Mouse (Mus musculus): ENCODE results near the gene Crkl. TPM values are rescaled to one million over a fixed set of nuclear protein-coding genes. Genes with fewer than 3 reads are reported as not detected.

The Crkl gene
- polyA plus RNA-seq (2017; shearing (Covaris generic)) = 10 to 100 TPM; 80.2 to 80.8 TPM

DNA sequence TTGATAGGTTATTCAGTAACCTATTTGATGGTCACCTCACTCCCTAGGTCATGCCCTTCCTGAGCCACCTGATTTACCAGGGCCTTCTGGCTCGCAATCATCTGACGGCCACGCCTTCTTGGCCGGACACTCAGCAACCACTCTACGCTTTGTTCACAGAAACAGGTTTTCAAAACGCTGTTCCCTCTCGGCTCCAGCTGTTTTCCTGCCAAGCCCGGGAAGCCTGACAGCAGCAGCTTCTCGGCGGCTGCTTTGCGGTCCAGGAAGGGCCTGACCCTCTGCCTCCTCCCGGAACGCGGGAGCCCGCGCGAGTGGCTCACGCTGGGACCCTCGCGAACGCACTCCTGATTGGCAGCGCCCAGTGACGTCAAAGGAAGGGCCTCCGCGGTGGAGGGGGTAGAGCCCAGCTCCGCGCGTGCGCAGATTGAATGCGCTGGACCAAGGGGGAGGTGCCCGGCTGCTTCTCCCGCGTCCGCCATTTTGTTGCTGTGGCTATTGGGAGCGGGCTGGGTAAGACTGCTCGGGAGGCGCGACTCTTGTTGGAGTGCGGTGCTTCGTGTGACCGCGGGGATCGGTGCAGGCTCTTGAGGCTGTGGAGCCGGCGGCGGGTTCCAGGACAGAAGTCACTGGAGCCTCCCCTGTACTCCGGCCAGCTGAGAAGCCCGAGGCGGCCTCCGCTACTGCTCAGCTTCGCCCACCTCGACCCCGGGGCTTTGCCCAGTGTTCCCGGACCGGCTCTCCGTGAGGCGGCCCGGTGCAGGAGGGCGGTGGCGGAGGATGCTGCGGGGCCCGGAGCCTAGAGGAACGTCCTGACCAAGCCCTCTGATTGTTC lies at the start of gene Crkl:
Gene Crkl, plus strand, starts transcription at position 447 of the 832 bp plus-strand sequence.

DNA sequence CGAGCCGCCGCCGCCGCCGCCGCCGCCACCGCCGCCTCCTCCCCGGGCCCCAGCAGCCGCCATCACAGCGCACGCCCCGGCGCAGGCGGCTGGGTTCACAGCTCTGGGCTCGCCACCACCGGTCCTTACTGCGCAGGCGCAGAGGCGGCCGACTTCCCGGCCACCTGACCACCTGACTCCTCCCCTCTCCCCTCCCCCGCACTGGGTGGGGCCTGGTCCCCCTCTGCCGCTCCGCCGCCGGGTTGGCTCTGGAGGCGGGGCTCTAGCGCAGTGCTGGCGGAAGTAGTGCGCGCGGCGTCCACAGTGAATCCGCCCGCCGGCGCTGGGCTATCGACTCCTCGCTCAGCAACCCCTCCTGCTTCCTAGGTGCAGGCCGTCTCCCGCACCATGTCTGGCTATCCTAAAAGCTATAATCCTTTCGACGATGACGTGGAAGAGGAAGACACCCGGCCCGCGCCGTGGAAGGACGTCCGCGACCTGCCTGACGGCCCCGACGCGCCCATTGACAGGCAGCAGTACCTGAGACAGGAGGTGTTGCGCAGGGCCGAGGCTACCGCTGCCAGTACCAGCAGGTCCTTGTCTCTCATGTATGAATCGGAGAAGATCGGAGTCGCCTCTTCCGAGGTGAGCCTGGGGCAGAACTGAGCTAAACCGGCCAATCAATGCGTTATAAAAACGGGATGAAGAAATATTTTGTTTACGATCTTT lies 45.9 kb upstream of the Crkl start, which contains the start of the genes Snap29 and Pi4ka:
Gene Snap29, plus strand, starts transcription at position 251 of the 708 bp plus-strand sequence.
Gene Pi4ka, minus strand, starts transcription at position 579 of the 708 bp plus-strand sequence.

DNA sequence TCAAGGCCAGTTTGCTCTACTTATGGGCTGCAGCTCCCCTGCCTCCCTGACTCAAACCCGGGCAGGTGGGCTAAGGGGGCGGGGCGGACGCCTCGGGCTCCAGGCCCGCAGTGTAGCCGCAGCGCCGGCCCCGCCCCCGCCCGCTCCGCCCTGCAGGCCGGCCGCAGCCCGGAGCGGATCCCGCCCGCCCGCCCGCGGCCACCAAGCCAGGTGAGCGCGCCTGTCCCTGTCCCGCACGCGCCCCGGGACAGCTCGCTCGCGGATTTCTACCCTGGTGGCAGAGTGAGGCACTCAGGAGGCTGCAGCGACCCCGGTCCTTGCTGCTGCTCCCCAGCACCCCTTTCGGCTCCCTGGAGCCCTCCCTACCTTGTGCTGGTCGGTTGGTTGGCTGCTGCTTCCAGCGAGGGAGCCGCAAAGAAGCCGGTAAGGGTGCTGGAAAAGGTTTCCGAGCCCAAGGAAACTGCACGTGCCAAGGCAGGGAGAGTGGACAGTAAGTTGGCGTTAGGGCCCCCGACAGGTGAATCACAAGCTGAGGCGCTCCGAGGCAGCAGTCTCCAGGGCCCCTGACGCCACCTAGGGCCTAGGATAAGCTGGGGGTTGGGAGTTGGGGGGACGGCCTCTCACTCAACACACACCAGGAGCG lies 37.8 kb downstream of the Crkl start, which contains the start of gene Aifm3:
Gene Aifm3, plus strand, starts transcription at position 143 of the 643 bp plus-strand sequence.

DNA sequence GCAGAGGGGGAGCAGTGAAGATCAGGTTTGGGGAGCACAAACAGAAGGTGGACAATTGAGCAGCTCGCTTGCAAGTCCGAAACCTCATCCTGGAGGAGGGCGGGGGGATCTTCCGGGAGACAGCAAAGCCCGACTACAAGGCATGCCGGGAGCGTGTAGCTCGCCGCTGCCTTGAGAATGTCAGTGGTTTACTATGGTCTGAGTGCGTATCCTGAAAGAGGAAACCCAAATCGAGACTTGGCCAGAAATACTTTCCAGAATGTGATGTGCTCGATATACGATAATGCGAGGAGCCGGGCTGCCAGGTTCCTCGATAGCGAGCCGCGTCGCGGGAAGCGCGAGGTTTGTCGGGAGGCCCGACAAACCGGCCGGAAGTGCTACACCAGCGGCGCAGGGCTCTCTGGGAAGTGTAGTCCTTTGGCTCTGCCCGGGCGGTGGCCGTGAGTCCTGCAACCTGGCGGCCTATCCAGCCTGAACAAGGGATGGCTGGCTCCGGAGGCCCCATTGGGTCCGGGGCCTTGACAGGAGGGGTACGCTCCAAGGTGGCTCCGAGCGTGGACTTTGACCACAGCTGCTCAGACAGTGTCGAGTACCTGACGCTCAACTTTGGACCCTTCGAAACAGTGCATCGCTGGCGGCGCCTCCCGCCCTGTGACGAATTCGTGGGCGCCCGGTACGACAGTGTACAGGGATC lies 56.9 kb downstream of the Crkl start, which contains the start of gene Lztr1:
Gene Lztr1, plus strand, starts transcription at position 143 of the 694 bp plus-strand sequence.

DNA sequence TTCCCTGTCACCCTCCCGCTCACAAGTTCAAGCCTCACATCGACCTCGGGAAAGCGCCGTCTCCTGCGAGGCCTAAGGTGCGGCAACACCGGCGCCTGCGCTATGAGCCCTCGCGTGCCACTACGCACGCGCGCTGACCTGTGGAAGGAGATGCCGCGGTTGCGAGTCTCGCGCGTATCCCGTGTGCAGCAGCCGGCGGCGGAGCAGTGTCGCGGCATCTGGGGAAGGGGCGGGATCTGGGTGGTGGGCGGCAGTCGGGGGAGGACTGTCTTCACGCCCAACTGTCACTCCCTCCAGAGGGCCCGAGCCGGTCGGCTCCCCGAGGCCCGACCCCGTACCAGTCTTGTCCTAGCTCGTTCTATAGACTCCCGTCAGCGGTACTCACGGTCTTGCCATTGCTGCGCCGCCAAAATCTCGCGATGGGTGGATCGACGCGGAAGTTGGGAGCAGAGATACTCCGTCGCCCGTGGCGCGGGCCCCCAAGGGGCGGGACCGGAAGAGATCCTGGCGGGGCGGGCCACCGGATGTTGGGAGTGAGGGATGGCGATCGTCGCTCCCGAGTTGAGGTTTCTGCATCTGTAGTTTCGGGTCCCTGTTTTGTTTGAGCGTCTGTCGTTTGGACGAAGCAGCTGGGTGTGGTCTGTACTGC lies 79.0 kb downstream of the Crkl start, which contains the start of gene Thap7:
Gene Thap7, minus strand, starts transcription at position 497 of the 649 bp plus-strand sequence.

Other genes starting within 250 kb of the Crkl start
- gene Ube2l3, start 249.3 kb upstream of the Crkl start, polyA plus RNA-seq (2017; shearing (Covaris generic)) = 100 to 1,000 TPM; 236 to 280 TPM
- not detected for gene Rimbp3, start 243.4 kb upstream of the Crkl start, polyA plus RNA-seq (2017; shearing (Covaris generic))
- gene Hic2, start 218.4 kb upstream of the Crkl start, polyA plus RNA-seq (2017; shearing (Covaris generic)) = 1 to 10 TPM; 1.8 to 2.6 TPM
- gene Tmem191c, start 175.9 kb upstream of the Crkl start, polyA plus RNA-seq (2017; shearing (Covaris generic)) = 100 to 1,000 TPM; 155 to 170 TPM
- under 1 TPM in 1 of 2 experiments, not detected in 1; 0.25 TPM for gene Serpind1, start 120.6 kb upstream of the Crkl start, polyA plus RNA-seq (2017; shearing (Covaris generic))
- gene Snap29, start 46.0 kb upstream of the Crkl start, polyA plus RNA-seq (2017; shearing (Covaris generic)) = 10 to 100 TPM; 18.5 to 19.4 TPM
- 10 to 100 TPM; 61.4 to 67.6 TPM for gene Pi4ka, start 45.7 kb upstream of the Crkl start, polyA plus RNA-seq (2017; shearing (Covaris generic))
- under 1 TPM; 0.10 to 0.44 TPM for gene Aifm3, start 37.6 kb downstream of the Crkl start, polyA plus RNA-seq (2017; shearing (Covaris generic))
- gene Lztr1, start 56.7 kb downstream of the Crkl start, polyA plus RNA-seq (2017; shearing (Covaris generic)) = 10 to 100 TPM; 46.5 to 49.9 TPM
- 10 to 100 TPM; 71.1 to 89.3 TPM for gene Thap7, start 79.1 kb downstream of the Crkl start, polyA plus RNA-seq (2017; shearing (Covaris generic))
- gene Lrrc74b, start 109.3 kb downstream of the Crkl start, polyA plus RNA-seq (2017; shearing (Covaris generic)) = under 1 TPM; 0.14 to 0.34 TPM
- gene P2rx6, start 109.9 kb downstream of the Crkl start, polyA plus RNA-seq (2017; shearing (Covaris generic)) = under 1 TPM in 1 of 2 experiments, not detected in 1; 0.19 TPM
- 1 to 10 TPM in 1 of 2 experiments, under 1 TPM in 1; 0.92 to 2.0 TPM for gene Slc7a4, start 131.2 kb downstream of the Crkl start, polyA plus RNA-seq (2017; shearing (Covaris generic))
- 10 to 100 TPM; 18.7 to 20.2 TPM for gene Smpd4, start 167.4 kb downstream of the Crkl start, polyA plus RNA-seq (2017; shearing (Covaris generic))
- gene Ccdc74a, start 194.5 kb downstream of the Crkl start, polyA plus RNA-seq (2017; shearing (Covaris generic)) = 1 to 10 TPM in 1 of 2 experiments, not detected in 1; 2.1 TPM